Mouse (Mus musculus): ENCODE data around the gene Ahcyl2. TPM values are rescaled to one million over a fixed set of nuclear protein-coding genes. Genes with fewer than 3 reads are reported as not detected.

Ahcyl2 gene
- polyA plus RNA-seq, 1 experiment from 2014 or later: 20.2 TPM

GRCm38 (mm10) chr6:29925594-29926219 is 157.9 kb downstream of the Ahcyl2 start:
- ATAC-seq (ENCODE audit: low FRiP score, low read depth): no peak
- no peak overlapping the region for H3K27ac ChIP-seq (replicated peaks)
- 75% methylated on average over 6 of the region's 6 CpGs for WGBS

GRCm38 (mm10) chr6:29930087-29930486 is 162.3 kb downstream of the Ahcyl2 start:
- Histone ChIP-seq H3K4me1 (replicated peaks) (no peaks in the 10 kb centered on the region), H3K27me3 (no peaks in the 10 kb centered on the region), H3K27ac (replicated peaks) (no peak overlapping the region), H3K36me3 (no peaks in the 10 kb centered on the region; the same call in 1 of the 2 replicates), H3K4me2 (no peak overlapping the region), H3K9me3 (no peaks in the 10 kb centered on the region), H3K4me3 (no peak overlapping the region), H3K9ac (no peak overlapping the region)
- ATAC-seq (ENCODE audit: low FRiP score, low read depth): no peak

More at GRCm38 (mm10) chr6:29925594-29926219, 157.9 kb downstream of the Ahcyl2 start:
- no peak overlapping the region for H3K4me2 ChIP-seq
- H3K4me1 ChIP-seq (replicated peaks): no peaks in the 10 kb centered on the region
- H3K36me3 ChIP-seq: no peaks in the 10 kb centered on the region; the same call in 1 of the 2 replicates
- no peaks in the 10 kb centered on the region for H3K27me3 ChIP-seq
- no peak overlapping the region for H3K4me3 ChIP-seq
- H3K9me3 ChIP-seq: no peaks in the 10 kb centered on the region
- H3K9ac ChIP-seq: no peak overlapping the region

- H3K4me2 ChIP-seq: no peak overlapping the region
- ATAC-seq (ENCODE audit: low FRiP score, low read depth): no peak
- no peaks in the 10 kb centered on the region for H3K9me3 ChIP-seq
- no peaks in the 10 kb centered on the region for H3K4me1 ChIP-seq (replicated peaks)
- H3K27me3 ChIP-seq: no peaks in the 10 kb centered on the region
- H3K9ac ChIP-seq: no peak overlapping the region
- H3K36me3 ChIP-seq: no peaks in the 10 kb centered on the region
- WGBS: 87% methylated on average over 6 of the region's 6 CpGs
- H3K27ac ChIP-seq (replicated peaks): no peak overlapping the region
- no peak overlapping the region for H3K4me3 ChIP-seq
Observed at GRCm38 (mm10) chr6:29930665-29931064, 162.9 kb downstream of the Ahcyl2 start.

- 90% methylated on average over 4 of the region's 4 CpGs for WGBS
Observed at GRCm38 (mm10) chr6:29931181-29931580, 163.4 kb downstream of the Ahcyl2 start.

GRCm38 (mm10) chr6:29935741-29936140 is 167.9 kb downstream of the Ahcyl2 start:
- Histone ChIP-seq H3K27me3 (no peaks in the 10 kb centered on the region), H3K9me3 (no peaks in the 10 kb centered on the region), H3K27ac (replicated peaks) (no peak overlapping the region), H3K4me3 (no peak overlapping the region), H3K9ac (no peak overlapping the region), H3K36me3 (no peaks in the 10 kb centered on the region), H3K4me2 (no peak overlapping the region), H3K4me1 (replicated peaks) (no peaks in the 10 kb centered on the region)
- 88% methylated on average over 1 of the region's 1 CpGs for WGBS
- no peak for ATAC-seq (ENCODE audit: low FRiP score, low read depth)

More at GRCm38 (mm10) chr6:29931181-29931580, 163.4 kb downstream of the Ahcyl2 start:
- Histone ChIP-seq H3K27me3 (no peaks in the 10 kb centered on the region), H3K4me3 (no peak overlapping the region), H3K9ac (no peak overlapping the region), H3K4me2 (no peak overlapping the region), H3K27ac (replicated peaks) (no peak overlapping the region), H3K36me3 (no peaks in the 10 kb centered on the region), H3K4me1 (replicated peaks) (no peaks in the 10 kb centered on the region), H3K9me3 (no peaks in the 10 kb centered on the region)
- no peak for ATAC-seq (ENCODE audit: low FRiP score, low read depth)

- no peak overlapping the region for H3K4me3 ChIP-seq
- H3K4me2 ChIP-seq: no peak overlapping the region
- no peaks in the 10 kb centered on the region for H3K4me1 ChIP-seq (replicated peaks)
- 76% methylated on average over 4 of the region's 4 CpGs for WGBS
- H3K27ac ChIP-seq (replicated peaks): no peak overlapping the region
- no peak overlapping the region for H3K9ac ChIP-seq
- no peaks in the 10 kb centered on the region for H3K27me3 ChIP-seq
- H3K9me3 ChIP-seq: no peaks in the 10 kb centered on the region
- no peak for ATAC-seq (ENCODE audit: low FRiP score, low read depth)
- H3K36me3 ChIP-seq: no peaks in the 10 kb centered on the region
Observed at GRCm38 (mm10) chr6:29940428-29940827, 172.6 kb downstream of the Ahcyl2 start.

- Histone ChIP-seq H3K4me2 (no peak overlapping the region), H3K36me3 (no peaks in the 10 kb centered on the region), H3K27me3 (no peaks in the 10 kb centered on the region), H3K27ac (replicated peaks) (no peak overlapping the region), H3K4me3 (no peak overlapping the region), H3K9me3 (no peaks in the 10 kb centered on the region), H3K9ac (no peak overlapping the region), H3K4me1 (replicated peaks) (no peaks in the 10 kb centered on the region)
- no peak for ATAC-seq (ENCODE audit: low FRiP score, low read depth)
- 82% methylated on average over 2 of the region's 2 CpGs for WGBS
Observed at GRCm38 (mm10) chr6:29941036-29941435, 173.2 kb downstream of the Ahcyl2 start.

- Histone ChIP-seq H3K4me1 (replicated peaks) (no peaks in the 10 kb centered on the region), H3K27me3 (no peaks in the 10 kb centered on the region), H3K9ac (no peak overlapping the region), H3K4me2 (no peak overlapping the region), H3K36me3 (no peaks in the 10 kb centered on the region), H3K4me3 (no peak overlapping the region), H3K27ac (replicated peaks) (0 out of 2 replicates have a peak overlapping the region, but pooled peaks have one; percentile 25), H3K9me3 (no peaks in the 10 kb centered on the region)
- 68% methylated on average over 1 of the region's 1 CpGs for WGBS
- ATAC-seq (ENCODE audit: low FRiP score, low read depth): no peak
Observed at GRCm38 (mm10) chr6:29944465-29944864, 176.7 kb downstream of the Ahcyl2 start.

GRCm38 (mm10) chr6:29946568-29946967 is 178.8 kb downstream of the Ahcyl2 start:
- no peaks in the 10 kb centered on the region for H3K27me3 ChIP-seq
- no peaks in the 10 kb centered on the region for H3K36me3 ChIP-seq
- H3K9me3 ChIP-seq: no peaks in the 10 kb centered on the region
- H3K27ac ChIP-seq (replicated peaks): no peak overlapping the region
- no peak for ATAC-seq (ENCODE audit: low FRiP score, low read depth)
- H3K4me1 ChIP-seq (replicated peaks): no peaks in the 10 kb centered on the region
- 87% methylated on average over 2 of the region's 2 CpGs for WGBS
- H3K9ac ChIP-seq: no peak overlapping the region
- no peak overlapping the region for H3K4me2 ChIP-seq
- H3K4me3 ChIP-seq: no peak overlapping the region

GRCm38 (mm10) chr6:29947823-29948222 is 180.0 kb downstream of the Ahcyl2 start:
- Histone ChIP-seq H3K27me3 (no peaks in the 10 kb centered on the region), H3K9me3 (no peaks in the 10 kb centered on the region), H3K4me3 (no peak overlapping the region), H3K9ac (no peak overlapping the region), H3K27ac (replicated peaks) (no peak overlapping the region), H3K4me2 (no peak overlapping the region), H3K36me3 (no peaks in the 10 kb centered on the region), H3K4me1 (replicated peaks) (no peaks in the 10 kb centered on the region)
- 79% methylated on average over 6 of the region's 6 CpGs for WGBS
- no peak for ATAC-seq (ENCODE audit: low FRiP score, low read depth)

- H3K36me3 ChIP-seq: no peaks in the 10 kb centered on the region
- no peak overlapping the region for H3K9ac ChIP-seq
- no peaks in the 10 kb centered on the region for H3K9me3 ChIP-seq
- no peaks in the 10 kb centered on the region for H3K4me1 ChIP-seq (replicated peaks)
- H3K27me3 ChIP-seq: no peaks in the 10 kb centered on the region
- no peak overlapping the region for H3K4me3 ChIP-seq
- H3K27ac ChIP-seq (replicated peaks): no peak overlapping the region
- no peak overlapping the region for H3K4me2 ChIP-seq
- WGBS: 95% methylated on average over 4 of the region's 4 CpGs
- ATAC-seq (ENCODE audit: low FRiP score, low read depth): no peak
Observed at GRCm38 (mm10) chr6:29956749-29957148, 188.9 kb downstream of the Ahcyl2 start.

GRCm38 (mm10) chr6:29958669-29959068 is 190.9 kb downstream of the Ahcyl2 start:
- Histone ChIP-seq H3K36me3 (no peaks in the 10 kb centered on the region), H3K27me3 (no peaks in the 10 kb centered on the region), H3K27ac (replicated peaks) (no peak overlapping the region), H3K4me2 (no peak overlapping the region), H3K4me1 (replicated peaks) (no peaks in the 10 kb centered on the region), H3K9ac (no peak overlapping the region), H3K4me3 (no peak overlapping the region), H3K9me3 (no peaks in the 10 kb centered on the region)
- no peak for ATAC-seq (ENCODE audit: low FRiP score, low read depth)
- 54% methylated on average over 3 of the region's 3 CpGs for WGBS

GRCm38 (mm10) chr6:29961081-29961480 is 193.3 kb downstream of the Ahcyl2 start:
- Histone ChIP-seq H3K27me3 (no peaks in the 10 kb centered on the region), H3K4me1 (replicated peaks) (no peaks in the 10 kb centered on the region), H3K4me2 (no peak overlapping the region), H3K4me3 (no peak overlapping the region), H3K9me3 (no peaks in the 10 kb centered on the region), H3K9ac (no peak overlapping the region), H3K36me3 (no peaks in the 10 kb centered on the region), H3K27ac (replicated peaks) (no peak overlapping the region)
- no peak for ATAC-seq (ENCODE audit: low FRiP score, low read depth)
- WGBS: 90% methylated on average over 6 of the region's 6 CpGs

Measured in hindbrain, embryonic 15.5 days (tissue).